Mouse (Mus musculus) gastrocnemius, adult 2 months (tissue): ENCODE data around the gene Prrx2. TPM values are rescaled to one million over a fixed set of nuclear protein-coding genes. Genes with fewer than 3 reads are reported as not detected.

Source experiments
- DNase-seq: peaks from one replicate; pipeline ENCODE4 v3.0.0; 2022
- H3K27ac ChIP-seq: fragments of 200-600 bp; 2 replicates; pipeline ENCODE4 v1.8.1; 2022; ENCODE audit warnings: mild to moderate bottlenecking
- H3K4me3 ChIP-seq: fragments of 200-600 bp; 2 replicates; pipeline ENCODE4 v1.8.1; 2022; ENCODE audit warnings: mild to moderate bottlenecking, moderate library complexity
- CTCF ChIP-seq: fragments of 200-600 bp; IDR thresholded peaks from 2 replicates; pipeline ENCODE4 v1.8.1; 2022; ENCODE audit warnings: antibody characterized with exemption, mild to moderate bottlenecking, moderate library complexity
- intact Hi-C: fragments of 180-260 bp; cut with DNase I; formaldehyde crosslinking; loops from one replicate; pipeline ENCODE4 v1.15.1; 2025
- total RNA-seq, 2 experiments: library from RNA; stranded (reverse); gene quantifications; 2 replicates each; pipeline ENCODE4 v1.2.3; 2021

Gene Prrx2
- total RNA-seq, 2 experiments from 2014 or later, result 1.2 to 4.2 TPM

GRCm38 (mm10) chr2:30827749-30828475 is 6.9 kb upstream of the Prrx2 start:
- intact Hi-C loops, result no loop called here
- TF ChIP-seq CTCF, result peak; percentile 95
- Histone ChIP-seq H3K27ac (peak overlapping the region; percentile 88), H3K4me3 (peak overlapping the region; percentile 91)
- DNase-seq, result peak; percentile 96

- intact Hi-C loops, result no loop called here
Observed at GRCm38 (mm10) chr2:30829315-30829714, 5.5 kb upstream of the Prrx2 start.

DNA sequence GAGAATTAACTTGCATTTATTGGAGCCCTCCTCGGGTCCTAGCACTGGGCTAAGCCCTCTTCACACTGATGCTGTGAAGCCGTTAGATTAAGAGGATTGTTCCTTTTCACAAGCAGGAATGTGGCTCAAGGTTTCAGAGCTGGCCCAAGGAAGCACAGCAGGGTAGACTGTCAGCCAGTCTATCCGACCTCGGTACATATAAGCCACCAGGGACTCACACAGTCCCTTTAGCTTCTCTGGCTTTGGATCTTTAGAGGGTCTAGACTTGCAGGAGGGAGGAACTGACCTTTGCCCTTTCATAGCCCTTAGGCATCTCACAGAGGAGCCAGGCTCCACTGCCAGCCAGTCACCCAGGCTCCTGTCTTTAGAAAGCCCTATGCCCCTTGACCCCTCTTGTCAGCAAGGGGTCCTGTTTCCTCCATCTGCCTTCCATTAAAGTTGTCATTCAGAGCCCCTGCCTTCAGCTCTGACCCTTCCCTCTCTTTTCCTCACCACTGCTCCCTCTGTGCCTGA is 4.4 kb upstream of the Prrx2 start, which contains the start of gene Asb6:
Asb6 (minus strand) TSS at position 51 of the 513 bp plus-strand sequence.
- intact Hi-C loops, result loop anchor here (5.0 kb wide), 1 partner anchor 102 kb away; no protein-coding TSS in a partner anchor

More at GRCm38 (mm10) chr2:30829315-30829714, 5.5 kb upstream of the Prrx2 start:
- Histone ChIP-seq H3K27ac (no peak overlapping the region), H3K4me3 (no peak overlapping the region)
- TF ChIP-seq CTCF, result peak; percentile 56
- peak; percentile 33 for DNase-seq

DNA sequence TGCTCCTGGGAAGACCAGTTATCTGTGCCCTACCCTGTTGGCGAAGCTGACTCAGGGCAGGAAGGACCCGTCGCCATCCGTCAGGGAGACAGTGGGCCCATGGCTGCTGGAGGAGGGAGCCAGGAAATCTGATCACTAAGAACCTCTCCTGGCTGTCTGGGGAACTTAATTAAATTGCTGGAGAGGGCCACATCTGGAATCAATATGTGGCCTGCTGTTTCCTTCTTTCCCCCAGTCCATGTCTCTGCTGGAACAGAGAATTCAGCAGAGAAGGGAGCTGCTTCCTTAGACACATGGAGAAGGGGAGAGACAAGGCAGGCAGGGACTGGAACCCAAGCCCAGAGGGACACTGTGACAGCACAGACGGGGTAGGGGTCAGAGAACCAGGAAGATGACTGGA is 1.1 kb upstream of the Prrx2 start:
- peak overlapping the region; percentile 66 for H3K27ac ChIP-seq
- H3K4me3 ChIP-seq, result no peak overlapping the region
- TF ChIP-seq CTCF, result no peak
- intact Hi-C loops, result loop anchor here (5.0 kb wide), 1 partner anchor 99 kb away; no protein-coding TSS in a partner anchor
- DNase-seq, result peak; percentile 47

More for the DNA sequence above, 4.4 kb upstream of the Prrx2 start, which contains the start of gene Asb6:
- DNase-seq, result no peak
- no peak for TF ChIP-seq CTCF
- Histone ChIP-seq H3K27ac (no peak within 1 kb of the TSS), H3K4me3 (no peak within 1 kb of the TSS)

GRCm38 (mm10) chr2:30836238-30836990 is 1.6 kb downstream of the Prrx2 start:
- intact Hi-C loops, result no loop called here
- Histone ChIP-seq H3K4me3 (no peak overlapping the region), H3K27ac (peak overlapping the region; percentile 28; the same call in 1 of the 2 replicates)
- DNase-seq, result no peak
- no peak for TF ChIP-seq CTCF

DNA sequence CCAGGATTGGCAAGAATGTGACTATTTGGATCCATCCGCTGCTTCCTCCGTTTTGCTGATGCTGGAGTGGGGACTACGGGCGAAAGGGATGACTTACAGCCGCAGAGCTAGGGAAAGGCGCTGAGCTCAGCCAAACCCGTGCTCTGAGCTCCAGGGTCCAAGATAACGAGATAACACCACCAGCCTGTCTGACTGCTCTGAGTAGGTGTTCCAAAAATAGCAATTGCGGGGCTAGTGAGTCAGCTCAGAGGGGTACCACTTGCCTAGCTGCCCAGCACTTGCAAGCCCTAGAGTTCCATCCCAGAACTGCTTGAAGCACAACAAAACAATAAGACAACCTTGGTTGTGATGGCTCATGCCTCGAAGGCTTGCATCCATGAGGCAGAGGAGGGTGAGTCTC is 7.8 kb downstream of the Prrx2 start:
- intact Hi-C loops, result no loop called here
- H3K4me3 ChIP-seq, result no peak overlapping the region
- H3K27ac ChIP-seq, result no peak overlapping the region
- DNase-seq, result no peak
- TF ChIP-seq CTCF, result no peak

- peak overlapping the region; percentile 63 for H3K27ac ChIP-seq
- DNase-seq, result peak; percentile 70
- peak; percentile 35 for TF ChIP-seq CTCF
- H3K4me3 ChIP-seq, result peak overlapping the region; percentile 75
- intact Hi-C loops, result no loop called here
Observed at GRCm38 (mm10) chr2:30845152-30846070, 10.6 kb downstream of the Prrx2 start.

- intact Hi-C loops, result no loop called here
- Histone ChIP-seq H3K27ac (no peak overlapping the region), H3K4me3 (peak overlapping the region; percentile 75)
- DNase-seq, result no peak
- TF ChIP-seq CTCF, result no peak
Observed at GRCm38 (mm10) chr2:30846236-30846635, 11.5 kb downstream of the Prrx2 start.

GRCm38 (mm10) chr2:30846723-30847122 is 12.0 kb downstream of the Prrx2 start:
- no peak for TF ChIP-seq CTCF
- H3K27ac ChIP-seq, result no peak overlapping the region
- intact Hi-C loops, result no loop called here
- peak overlapping the region; percentile 75 for H3K4me3 ChIP-seq
- no peak for DNase-seq

DNA sequence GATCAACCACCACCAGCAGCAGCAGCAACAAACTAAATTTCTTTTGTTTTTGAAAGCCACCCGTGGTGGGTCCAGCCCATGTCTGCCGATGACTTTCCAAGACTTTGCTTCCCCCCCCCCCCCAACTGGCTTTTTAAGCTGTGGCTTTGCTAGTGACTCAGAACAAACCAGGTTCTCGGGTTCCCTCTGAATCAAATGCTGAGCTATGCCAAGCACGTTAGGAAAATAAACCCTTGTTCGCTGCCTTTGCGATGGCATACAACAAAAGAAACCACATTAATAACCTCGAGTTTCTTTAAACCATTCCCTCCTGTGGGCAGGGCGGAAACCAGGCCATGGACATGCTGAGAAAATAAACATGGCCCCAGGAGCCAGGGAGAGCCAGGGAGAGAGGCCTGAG is 13.4 kb downstream of the Prrx2 start:
- no peak overlapping the region for H3K27ac ChIP-seq
- intact Hi-C loops, result no loop called here

DNA sequence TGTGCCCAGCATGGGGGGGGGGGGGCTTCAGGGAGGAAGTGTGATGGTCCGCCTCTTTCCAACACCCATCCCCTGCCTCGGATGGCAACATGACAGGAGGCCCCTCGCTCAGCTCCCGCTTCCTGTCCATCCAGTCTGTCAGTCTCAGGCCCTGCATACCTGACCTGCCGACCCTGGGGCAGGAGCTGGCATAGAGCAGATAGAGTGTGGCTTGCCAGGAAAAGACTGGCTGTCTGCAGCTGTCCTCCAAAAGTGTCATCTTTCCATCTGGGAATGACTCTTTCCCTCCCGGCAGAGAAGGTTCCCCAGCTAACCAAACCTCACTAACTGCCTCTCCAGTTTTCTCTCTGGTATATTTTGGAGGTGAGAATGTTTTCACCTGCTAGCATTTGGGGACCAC is 15.8 kb downstream of the Prrx2 start:
- Histone ChIP-seq H3K27ac (peak overlapping the region; percentile 44; the same call in 1 of the 2 replicates), H3K4me3 (no peak overlapping the region)
- no peak for TF ChIP-seq CTCF
- peak; percentile 57 for DNase-seq
- intact Hi-C loops, result no loop called here

More for the DNA sequence above, 13.4 kb downstream of the Prrx2 start:
- no peak for TF ChIP-seq CTCF
- DNase-seq, result no peak
- no peak overlapping the region for H3K4me3 ChIP-seq

DNA sequence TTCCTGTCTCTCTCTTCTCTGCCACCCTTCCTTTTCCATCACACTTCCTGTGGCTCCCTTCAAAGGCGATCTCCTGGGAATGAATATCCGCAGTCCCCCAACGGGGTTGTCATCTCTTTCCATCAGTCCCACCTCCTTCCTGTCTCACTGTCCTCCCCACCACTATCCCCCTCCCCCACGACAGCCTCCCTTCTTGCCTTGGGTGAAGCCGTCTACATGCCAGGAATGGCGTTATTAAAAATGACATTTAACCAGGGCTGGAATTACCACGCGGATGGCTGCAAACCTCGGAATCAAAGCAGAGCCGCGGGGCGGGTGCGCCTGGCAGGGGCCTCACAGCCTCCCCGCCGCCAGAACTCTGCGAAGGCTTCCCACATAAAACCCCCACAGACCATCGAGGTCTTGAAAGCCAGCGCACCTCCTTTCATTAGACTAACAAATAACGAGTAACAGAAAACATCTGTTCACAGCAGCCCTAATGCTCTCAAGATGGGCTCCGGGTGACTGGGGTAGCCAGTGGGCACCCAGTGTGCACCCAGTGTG is 18.1 kb downstream of the Prrx2 start:
- Histone ChIP-seq H3K4me3 (no peak overlapping the region), H3K27ac (no peak overlapping the region)
- no peak for TF ChIP-seq CTCF
- intact Hi-C loops, result no loop called here
- peak; percentile 38 for DNase-seq
